Mouse (Mus musculus): ENCODE measurements at regions not wholly inside any gene's neighbourhood (a gene's known extent, or its start where the extent isn't known, plus 50 kb on each side); places are given as distances from the start of the nearest gene placed in this dataset.

DNA sequence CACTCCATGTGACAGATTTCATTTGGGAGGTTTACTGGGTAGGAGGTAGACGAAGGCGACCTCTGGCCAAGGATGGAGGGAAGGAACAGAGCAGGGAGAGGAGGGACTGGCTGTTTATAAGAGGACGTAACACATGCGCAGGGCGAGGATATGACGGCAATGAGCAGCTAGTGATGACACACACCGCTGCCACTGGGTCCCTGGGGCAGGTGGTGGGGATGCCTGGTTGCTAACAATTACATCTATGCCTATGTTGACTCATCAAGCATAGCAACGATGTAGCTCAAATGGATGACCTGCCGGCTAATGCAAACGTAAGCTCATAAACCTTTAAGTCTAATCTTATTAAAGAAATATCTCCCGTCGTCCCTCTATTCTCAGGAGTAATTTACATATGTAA lies 122.9 kb downstream of the Spry2 start:
- no peak overlapping the region for H3K4me3 ChIP-seq (replicated peaks)
- H3K36me3 ChIP-seq (replicated peaks), result no peaks in the 10 kb centered on the region
- no peaks in the 10 kb centered on the region for H3K4me1 ChIP-seq
- no peaks in the 10 kb centered on the region for H3K9me3 ChIP-seq
- no peaks in the 10 kb centered on the region for H3K27me3 ChIP-seq
- no peak overlapping the region for H3K27ac ChIP-seq
- ATAC-seq (ENCODE audit: low FRiP score), result no peak
- H3K9ac ChIP-seq, result no peak overlapping the region
- WGBS, result 92% methylated on average over 12 of the region's 12 CpGs
- H3K4me2 ChIP-seq, result no peak overlapping the region

DNA sequence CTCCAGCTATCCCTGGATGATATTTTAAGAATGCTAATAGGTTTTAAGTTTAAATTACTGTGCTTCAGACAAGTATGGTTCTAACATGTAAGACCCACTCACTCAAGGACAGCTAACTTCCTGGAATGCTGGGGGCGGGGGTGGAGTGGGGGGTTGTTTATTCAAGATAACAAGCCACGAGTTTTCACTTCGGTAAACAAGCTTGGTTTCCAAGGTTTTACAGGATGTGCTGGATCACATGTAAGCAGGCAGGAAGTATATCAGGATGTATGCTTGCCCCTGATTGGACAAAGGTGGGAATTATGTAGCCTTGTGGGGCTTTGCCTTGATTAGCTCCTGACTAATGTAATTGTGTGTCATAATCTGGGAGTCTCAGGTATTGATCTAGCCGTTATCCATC lies 129.5 kb downstream of the Spry2 start:
- no peak for ATAC-seq (ENCODE audit: low FRiP score)
- Histone ChIP-seq H3K27ac (no peak overlapping the region), H3K9me3 (no peaks in the 10 kb centered on the region)

DNA sequence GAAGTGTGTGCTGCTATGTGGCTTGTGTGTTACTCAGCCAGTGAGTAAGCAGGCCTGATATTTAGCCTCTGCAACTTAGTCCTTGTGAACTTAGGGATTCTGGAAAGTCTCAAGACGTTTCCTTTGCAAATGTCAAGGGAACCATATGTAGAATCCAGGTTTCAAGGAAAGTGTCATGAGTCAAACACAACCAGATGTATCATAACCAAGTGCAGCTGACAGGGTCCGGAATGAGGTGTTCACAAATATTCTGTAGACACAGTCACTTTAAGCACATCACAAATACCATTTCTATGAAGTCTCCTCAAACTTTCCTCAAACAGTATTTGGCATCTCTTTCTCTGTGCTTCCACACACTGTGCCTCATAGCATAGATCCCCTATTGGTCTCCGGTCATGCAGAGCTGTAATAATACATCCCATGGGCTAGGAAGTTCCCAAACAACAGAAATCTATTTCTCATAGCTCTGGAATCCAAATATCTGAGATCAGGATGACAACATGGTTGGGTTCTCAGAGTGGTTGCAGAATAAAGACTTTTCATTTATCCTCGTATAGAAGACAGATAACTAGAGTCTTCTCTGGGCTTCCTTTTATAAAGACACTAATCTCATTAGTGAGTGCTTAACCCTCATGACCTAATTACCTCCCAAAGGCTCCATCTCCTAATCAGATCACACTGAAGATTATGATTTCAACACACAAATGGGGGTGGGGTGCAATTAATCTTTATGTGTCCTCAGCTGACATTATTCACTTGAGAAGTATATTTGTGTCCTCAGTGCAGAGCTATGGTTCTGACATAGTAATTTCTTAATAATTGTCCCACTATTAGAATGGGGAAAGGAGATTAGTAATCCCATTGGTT lies 143.9 kb downstream of the Spry2 start:
- ATAC-seq (ENCODE audit: low FRiP score), result no peak
- H3K9me3 ChIP-seq, result no peaks in the 10 kb centered on the region
- H3K27ac ChIP-seq, result no peak overlapping the region
- no peaks in the 10 kb centered on the region for H3K27me3 ChIP-seq
- no peak overlapping the region for H3K4me3 ChIP-seq (replicated peaks)
- H3K4me2 ChIP-seq, result no peak overlapping the region
- no peak overlapping the region for H3K9ac ChIP-seq
- no peaks in the 10 kb centered on the region for H3K36me3 ChIP-seq (replicated peaks)
- no peaks in the 10 kb centered on the region for H3K4me1 ChIP-seq
- 53% methylated on average over 4 of the region's 4 CpGs for WGBS

More for the DNA sequence above, 129.5 kb downstream of the Spry2 start:
- WGBS, result 83% methylated on average over 4 of the region's 4 CpGs
- H3K4me3 ChIP-seq (replicated peaks), result no peak overlapping the region
- H3K4me1 ChIP-seq, result no peaks in the 10 kb centered on the region
- H3K27me3 ChIP-seq, result no peaks in the 10 kb centered on the region
- no peak overlapping the region for H3K9ac ChIP-seq
- no peak overlapping the region for H3K4me2 ChIP-seq
- H3K36me3 ChIP-seq (replicated peaks), result no peaks in the 10 kb centered on the region

DNA sequence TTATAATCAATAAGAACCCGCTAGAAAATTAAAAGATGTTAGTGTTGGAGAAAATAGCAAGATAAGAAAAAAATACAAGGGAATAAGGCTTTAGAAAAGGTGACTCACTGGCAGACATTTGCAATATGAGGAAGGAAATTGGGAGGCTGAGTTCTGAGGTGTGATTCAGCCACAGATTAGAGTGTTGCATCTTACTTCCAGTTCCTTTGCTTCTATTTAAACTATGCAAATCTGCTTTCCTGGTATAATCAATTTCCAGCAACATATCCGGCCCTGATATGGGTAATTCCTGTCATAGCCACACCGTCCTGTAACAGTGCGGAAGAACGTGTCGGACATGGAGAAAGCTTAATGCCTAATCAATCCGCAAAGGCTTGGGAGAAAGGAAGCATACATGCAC lies 144.9 kb downstream of the Spry2 start:
- Histone ChIP-seq H3K4me2 (no peak overlapping the region), H3K9me3 (no peaks in the 10 kb centered on the region), H3K27ac (no peak overlapping the region), H3K27me3 (no peaks in the 10 kb centered on the region), H3K4me1 (no peaks in the 10 kb centered on the region), H3K36me3 (replicated peaks) (no peaks in the 10 kb centered on the region), H3K4me3 (replicated peaks) (no peak overlapping the region), H3K9ac (no peak overlapping the region)
- no peak for ATAC-seq (ENCODE audit: low FRiP score)
- WGBS, result 95% methylated on average over 7 of the region's 7 CpGs

DNA sequence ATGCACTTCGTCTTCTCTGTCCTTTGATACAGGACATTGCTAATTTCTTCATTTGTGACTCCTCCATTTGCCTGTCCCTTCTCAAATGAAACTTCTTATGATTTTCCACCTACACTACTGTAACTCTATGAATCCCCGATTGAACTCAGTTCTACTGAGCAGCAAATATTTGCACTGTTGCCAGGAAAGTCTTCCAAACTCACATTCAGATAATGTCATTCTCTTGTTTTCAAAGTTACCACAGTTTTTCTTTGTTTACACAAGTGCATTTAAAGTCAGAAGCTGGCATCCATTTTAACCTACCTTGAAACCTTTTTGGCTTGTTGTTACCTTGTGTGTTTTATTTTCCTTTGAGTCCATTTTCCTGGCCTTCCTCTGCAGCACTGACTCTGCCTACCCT lies 152.0 kb downstream of the Spry2 start:
- Histone ChIP-seq H3K4me3 (replicated peaks) (no peak overlapping the region), H3K27me3 (no peaks in the 10 kb centered on the region), H3K9ac (no peak overlapping the region), H3K9me3 (no peaks in the 10 kb centered on the region), H3K36me3 (replicated peaks) (no peaks in the 10 kb centered on the region), H3K27ac (no peak overlapping the region), H3K4me2 (no peak overlapping the region), H3K4me1 (no peaks in the 10 kb centered on the region)
- no peak for ATAC-seq (ENCODE audit: low FRiP score)
- WGBS, result 94% methylated on average over 2 of the region's 2 CpGs

DNA sequence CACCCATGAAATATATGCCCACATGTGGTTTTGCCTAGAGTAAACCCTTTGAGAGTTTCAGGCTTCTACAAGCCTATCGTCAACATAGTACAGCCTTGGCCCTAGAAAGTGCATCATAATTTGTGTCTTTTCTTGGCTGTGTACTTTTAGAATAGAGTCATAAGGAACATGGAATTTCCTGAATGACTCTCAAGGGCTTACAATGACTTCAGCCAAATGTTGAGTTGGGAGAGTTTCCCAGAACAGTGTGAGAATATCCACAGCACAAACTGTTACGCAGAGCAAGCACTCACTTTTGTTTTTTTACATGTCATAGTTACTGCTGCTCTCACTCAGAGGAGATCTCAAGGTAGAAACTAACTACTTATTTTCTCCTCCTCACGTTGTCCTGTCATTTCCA lies 152.5 kb downstream of the Spry2 start:
- H3K27me3 ChIP-seq, result no peaks in the 10 kb centered on the region
- 83% methylated on average over 3 of the region's 3 CpGs for WGBS
- no peak overlapping the region for H3K27ac ChIP-seq
- H3K4me1 ChIP-seq, result no peaks in the 10 kb centered on the region
- no peak overlapping the region for H3K4me3 ChIP-seq (replicated peaks)
- H3K4me2 ChIP-seq, result no peak overlapping the region
- ATAC-seq (ENCODE audit: low FRiP score), result no peak
- no peaks in the 10 kb centered on the region for H3K9me3 ChIP-seq
- H3K9ac ChIP-seq, result no peak overlapping the region
- no peaks in the 10 kb centered on the region for H3K36me3 ChIP-seq (replicated peaks)

DNA sequence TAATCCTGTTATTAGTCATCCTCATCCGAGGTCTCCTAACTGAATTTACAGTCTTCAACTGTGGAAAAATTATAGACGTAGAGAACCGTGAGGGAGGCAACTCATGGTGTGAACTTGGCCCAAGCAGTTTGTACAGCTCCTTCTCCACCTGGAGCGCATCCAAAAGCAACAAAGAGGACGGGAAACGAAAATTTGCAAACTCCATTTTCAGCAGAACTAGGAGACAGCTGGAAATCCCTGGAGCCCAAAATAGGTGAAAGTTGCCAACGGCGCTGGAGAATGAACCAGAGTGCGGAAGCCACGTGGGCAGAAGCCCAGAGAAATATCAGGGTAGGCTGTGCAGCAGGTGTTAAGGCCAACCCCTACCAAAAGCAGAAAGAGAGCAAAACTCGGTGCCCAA lies 155.7 kb downstream of the Spry2 start:
- H3K9me3 ChIP-seq, result no peaks in the 10 kb centered on the region
- no peaks in the 10 kb centered on the region for H3K27me3 ChIP-seq
- H3K4me1 ChIP-seq, result no peaks in the 10 kb centered on the region
- no peak for ATAC-seq (ENCODE audit: low FRiP score)
- H3K36me3 ChIP-seq (replicated peaks), result no peaks in the 10 kb centered on the region
- WGBS, result 85% methylated on average over 11 of the region's 11 CpGs
- no peak overlapping the region for H3K27ac ChIP-seq
- no peak overlapping the region for H3K4me2 ChIP-seq
- no peak overlapping the region for H3K4me3 ChIP-seq (replicated peaks)
- no peak overlapping the region for H3K9ac ChIP-seq

DNA sequence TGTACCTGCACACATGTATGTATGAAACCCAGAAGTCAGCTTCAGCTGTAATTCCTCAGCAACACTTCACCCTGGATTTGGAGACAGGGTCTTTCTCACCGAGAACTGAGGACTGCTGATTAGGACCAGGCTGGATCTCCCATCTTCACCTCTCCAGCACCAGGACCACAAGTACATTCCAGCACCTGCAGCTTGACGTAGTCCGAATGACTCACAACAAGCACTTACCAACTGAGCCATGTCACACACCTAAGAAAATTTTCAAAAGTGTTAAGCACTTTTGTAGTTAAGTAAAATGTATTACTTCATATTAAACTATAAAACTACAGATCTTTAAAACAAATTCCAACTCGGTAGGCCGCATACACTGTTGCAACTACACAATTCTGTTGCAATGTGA lies 158.1 kb downstream of the Spry2 start:
- no peak overlapping the region for H3K9ac ChIP-seq
- H3K4me3 ChIP-seq (replicated peaks), result no peak overlapping the region
- H3K4me2 ChIP-seq, result no peak overlapping the region
- no peaks in the 10 kb centered on the region for H3K27me3 ChIP-seq
- no peaks in the 10 kb centered on the region for H3K9me3 ChIP-seq
- no peak overlapping the region for H3K27ac ChIP-seq
- no peaks in the 10 kb centered on the region for H3K36me3 ChIP-seq (replicated peaks)
- no peak for ATAC-seq (ENCODE audit: low FRiP score)
- 92% methylated on average over 5 of the region's 5 CpGs for WGBS
- peaks cover 2% of the 10 kb centered on the region for H3K4me1 ChIP-seq

GRCm38 (mm10) chr14:105736352-105736751 lies 160.3 kb downstream of the Spry2 start:
- Histone ChIP-seq H3K9me3 (no peaks in the 10 kb centered on the region), H3K4me2 (no peak overlapping the region), H3K27me3 (no peaks in the 10 kb centered on the region), H3K4me3 (replicated peaks) (no peak overlapping the region), H3K36me3 (replicated peaks) (no peaks in the 10 kb centered on the region), H3K27ac (no peak overlapping the region), H3K4me1 (peaks cover 18% of the 10 kb centered on the region), H3K9ac (no peak overlapping the region)
- ATAC-seq (ENCODE audit: low FRiP score), result no peak
- WGBS, result 52% methylated on average over 6 of the region's 6 CpGs

DNA sequence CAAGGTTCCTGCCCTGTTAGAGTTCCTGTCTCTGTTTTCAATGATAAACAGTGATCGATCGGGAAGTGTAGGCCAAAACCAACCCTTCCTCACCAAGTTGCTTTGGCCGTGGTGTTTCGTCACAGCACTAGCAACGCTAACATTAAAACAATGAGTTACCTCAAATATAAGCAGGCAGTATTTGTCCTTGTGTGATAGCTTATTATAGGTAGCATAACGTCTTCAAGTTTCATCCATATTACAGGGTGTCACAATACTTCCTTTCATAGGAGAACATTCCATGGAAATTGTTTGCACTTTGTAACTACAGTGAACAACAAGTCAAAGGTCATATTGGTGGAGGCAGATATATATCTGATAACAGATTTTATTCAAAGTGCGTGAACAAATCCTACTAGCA lies 162.3 kb downstream of the Spry2 start:
- Histone ChIP-seq H3K27me3 (no peaks in the 10 kb centered on the region), H3K4me3 (replicated peaks) (no peak overlapping the region), H3K36me3 (replicated peaks) (no peaks in the 10 kb centered on the region), H3K4me1 (peaks cover 26% of the 10 kb centered on the region), H3K27ac (no peak overlapping the region), H3K4me2 (no peak overlapping the region), H3K9ac (no peak overlapping the region), H3K9me3 (no peaks in the 10 kb centered on the region)
- WGBS, result 91% methylated on average over 7 of the region's 7 CpGs
- ATAC-seq (ENCODE audit: low FRiP score), result no peak

DNA sequence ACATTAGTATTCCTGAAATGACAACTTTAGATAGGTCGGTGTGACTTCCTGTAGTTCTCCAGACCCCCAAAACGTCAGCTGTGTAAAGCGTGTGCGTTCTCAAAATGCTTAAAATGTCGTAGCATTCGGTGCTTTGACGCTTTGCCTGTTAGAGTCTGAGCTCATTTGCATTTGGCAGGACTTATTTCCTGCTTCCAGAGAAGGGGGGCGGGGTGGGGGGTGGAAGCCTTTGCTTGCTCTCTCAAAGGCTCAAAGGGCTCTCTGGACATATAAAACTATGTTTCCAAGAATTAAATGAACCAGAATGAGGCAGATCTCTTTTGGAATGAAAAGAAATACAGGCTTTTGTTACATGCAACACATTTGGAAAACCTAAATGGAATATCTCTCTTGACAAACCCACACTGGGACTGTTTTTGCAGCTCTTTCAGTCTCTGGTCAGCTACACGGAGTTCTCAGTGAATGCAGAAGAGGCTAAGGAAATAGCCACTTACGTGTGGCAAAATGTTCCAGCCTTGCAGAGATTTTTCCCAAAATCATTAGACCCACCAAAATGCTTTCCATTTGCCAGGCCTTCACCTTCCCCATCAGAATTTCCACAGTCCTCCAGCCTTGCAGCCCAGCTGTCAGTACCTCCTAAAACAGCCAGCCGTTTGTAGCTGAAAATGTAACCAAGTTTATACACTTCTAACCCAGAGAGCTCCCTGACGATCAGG lies 163.4 kb downstream of the Spry2 start:
- peak; percentile 62 for ATAC-seq (ENCODE audit: low FRiP score)
- WGBS, result 2% methylated on average over 12 of the region's 12 CpGs
- H3K9ac ChIP-seq, result peak overlapping the region; percentile 43; the same call in 1 of the 2 replicates

DNA sequence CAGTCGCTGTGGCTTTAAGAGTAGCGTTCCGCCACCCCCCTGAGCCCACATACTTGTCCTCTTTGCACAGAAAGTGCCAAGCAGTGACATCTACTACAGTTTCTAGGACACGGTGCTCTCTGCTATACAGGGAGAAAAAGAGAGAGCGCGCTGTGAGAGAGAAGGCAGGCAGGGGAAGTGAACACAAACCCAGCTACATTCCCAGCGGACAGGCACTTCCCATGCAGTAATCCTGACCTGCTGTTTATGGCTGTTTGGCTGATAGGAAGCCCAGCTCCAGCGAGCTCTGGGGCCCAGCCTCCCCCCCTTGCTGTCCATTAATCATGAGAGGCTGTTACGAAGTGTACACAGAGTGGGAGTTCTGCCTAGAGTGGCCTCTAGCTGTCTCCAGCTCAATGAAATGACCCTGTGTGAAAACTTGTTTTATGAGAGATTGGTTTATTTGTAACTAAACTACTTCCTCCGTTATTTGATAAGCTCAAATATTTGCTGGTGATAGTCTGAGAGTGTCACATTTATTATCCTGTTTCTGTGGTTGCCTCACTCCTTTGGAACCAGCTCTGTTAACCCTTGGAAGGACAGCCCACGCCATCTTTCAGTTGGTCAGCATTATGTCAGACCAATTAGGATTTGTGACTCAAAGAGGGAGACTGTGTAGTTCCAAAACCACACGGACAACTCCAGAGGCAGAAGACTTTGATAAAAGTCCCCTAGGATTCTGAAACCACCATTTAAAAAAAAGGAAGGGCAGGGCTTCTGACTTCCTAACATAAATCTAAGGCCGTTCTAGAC lies 164.2 kb downstream of the Spry2 start:
- ATAC-seq (ENCODE audit: low FRiP score), result peak; percentile 88
- H3K4me1 ChIP-seq, result peaks cover 26% of the 10 kb centered on the region
- under 1% methylated on average over 13 of the region's 13 CpGs for WGBS

More for the DNA sequence above, 163.4 kb downstream of the Spry2 start:
- no peaks in the 10 kb centered on the region for H3K36me3 ChIP-seq (replicated peaks)
- peaks cover 26% of the 10 kb centered on the region for H3K4me1 ChIP-seq
- H3K4me2 ChIP-seq, result peak overlapping the region; percentile 67
- peak overlapping the region; percentile 39 for H3K4me3 ChIP-seq (replicated peaks)
- no peaks in the 10 kb centered on the region for H3K27me3 ChIP-seq
- peak overlapping the region; percentile 77 for H3K27ac ChIP-seq
- H3K9me3 ChIP-seq, result no peaks in the 10 kb centered on the region

More for the DNA sequence above, 164.2 kb downstream of the Spry2 start:
- Histone ChIP-seq H3K27ac (peak overlapping the region; percentile 77), H3K4me3 (replicated peaks) (peak overlapping the region; percentile 39), H3K27me3 (no peaks in the 10 kb centered on the region), H3K36me3 (replicated peaks) (no peaks in the 10 kb centered on the region), H3K4me2 (peak overlapping the region; percentile 67), H3K9me3 (no peaks in the 10 kb centered on the region), H3K9ac (peak overlapping the region; percentile 43)
